Mouse (Mus musculus) forebrain, embryonic 14.5 days (tissue): ENCODE measurements at regions not wholly inside any gene's neighbourhood (a gene's known extent, or its start where the extent isn't known, plus 50 kb on each side); places are given as distances from the start of the nearest gene placed in this dataset.

Experiments used
- ATAC-seq: fragments of 200-750 bp; cut with Nextera tagmentation; 2 replicates; pipeline ENCODE4 v1.8.0; 2017; ENCODE audit warnings: mild to moderate bottlenecking, moderate library complexity
- DNase-seq: peaks from one replicate; pipeline ENCODE4 v3.0.0-alpha.2; 2015; ENCODE audit warnings: low spot score
- H3K27ac ChIP-seq: fragments of 300-500 bp; sonication (generic); 2 replicates; pipeline ENCODE4 v1.5.1; 2014; ENCODE audit warnings: low read depth, mild to moderate bottlenecking, control low read depth, low read length, moderate library complexity
- H3K27me3 ChIP-seq: fragments of 300-500 bp; sonication (generic); replicated peaks from 2 replicates; pipeline ENCODE4 v1.6.1; 2014; ENCODE audit warnings: low read length, control low read depth, mixed read lengths; ENCODE audit not compliant: control insufficient read depth, insufficient read depth
- H3K36me3 ChIP-seq: fragments of 300-500 bp; sonication (generic); 2 replicates; pipeline ENCODE4 v1.6.1; 2014; ENCODE audit warnings: low read length, control low read depth; ENCODE audit not compliant: control insufficient read depth, insufficient read depth
- H3K4me1 ChIP-seq: fragments of 300-500 bp; sonication (generic); 2 replicates; pipeline ENCODE4 v1.6.1; 2014; ENCODE audit warnings: antibody characterized with exemption, low read length, control low read depth; ENCODE audit not compliant: control insufficient read depth, insufficient read depth
- H3K4me2 ChIP-seq: fragments of 300-500 bp; sonication (generic); 2 replicates; pipeline ENCODE4 v1.6.1; 2014; ENCODE audit warnings: mild to moderate bottlenecking, control low read depth, low read length
- H3K4me3 ChIP-seq: fragments of 300-500 bp; sonication (generic); 2 replicates; pipeline ENCODE4 v1.5.1; 2014; ENCODE audit warnings: low read depth, low read length, control low read depth
- H3K9ac ChIP-seq: fragments of 300-500 bp; sonication (generic); 2 replicates; pipeline ENCODE4 v1.6.1; 2014; ENCODE audit warnings: mild to moderate bottlenecking, low read length, control low read depth, moderate library complexity
- H3K9me3 ChIP-seq: fragments of 300-500 bp; sonication (generic); replicated peaks from 2 replicates; pipeline ENCODE4 v1.6.1; 2016; ENCODE audit warnings: low read length, control low read depth, mixed read lengths; ENCODE audit not compliant: control insufficient read depth
- WGBS: fragments of 180-500 bp; shearing (Covaris S2); extraction: QIAGEN DNeasy Blood & Tissue Kit; methylation state at CpG from one replicate; pipeline ENCODE4 v1.1.7; 2014; 5-methylcytosine and 5-hydroxymethylcytosine counted together

- H3K27ac ChIP-seq: no peak overlapping the region
- H3K4me1 ChIP-seq: no peaks in the 10 kb centered on the region
- H3K9ac ChIP-seq: no peak overlapping the region
- no peak overlapping the region for H3K4me3 ChIP-seq
- H3K9me3 ChIP-seq: no peaks in the 10 kb centered on the region
- DNase-seq: peak; percentile 6
- no peak for ATAC-seq
- H3K27me3 ChIP-seq: no peaks in the 10 kb centered on the region
- no peaks in the 10 kb centered on the region for H3K36me3 ChIP-seq
- H3K4me2 ChIP-seq: no peak overlapping the region
These were observed 82.8 kb upstream of the Ufl1 start for GRCm38 (mm10) chr4:25364402-25364801.

GRCm38 (mm10) chr4:25337638-25338037 lies 56.0 kb upstream of the Ufl1 start:
- DNase-seq: peak; percentile 11
- H3K9ac ChIP-seq: no peak overlapping the region
- no peaks in the 10 kb centered on the region for H3K4me1 ChIP-seq
- no peak overlapping the region for H3K4me3 ChIP-seq
- WGBS: 93% methylated on average over 1 of the region's 1 CpGs
- no peaks in the 10 kb centered on the region for H3K36me3 ChIP-seq
- no peaks in the 10 kb centered on the region for H3K27me3 ChIP-seq
- ATAC-seq: no peak
- H3K4me2 ChIP-seq: no peak overlapping the region
- H3K27ac ChIP-seq: no peak overlapping the region
- H3K9me3 ChIP-seq: no peaks in the 10 kb centered on the region
